Mouse (Mus musculus) heart, embryonic 12.5 days (tissue): ENCODE data around the gene Ccdc6. TPM values are rescaled to one million over a fixed set of nuclear protein-coding genes. Genes with fewer than 3 reads are reported as not detected.

Experiments
- ATAC-seq: fragments of 200-750 bp; cut with Nextera tagmentation; 2 replicates; pipeline ENCODE4 v1.8.0; 2017; ENCODE audit warnings: moderate TSS enrichment, moderate library complexity; ENCODE audit not compliant: insufficient number of reproducible peaks, low FRiP score
- H3K27ac ChIP-seq: fragments of 300-500 bp; sonication (generic); 2 replicates; pipeline ENCODE4 v1.5.1; 2016; ENCODE audit warnings: mild to moderate bottlenecking, moderate library complexity; ENCODE audit not compliant: poor library complexity, severe bottlenecking
- H3K27me3 ChIP-seq: fragments of 300-500 bp; sonication (generic); replicated peaks from 2 replicates; pipeline ENCODE4 v1.6.1; 2016; ENCODE audit warnings: mild to moderate bottlenecking, moderate library complexity
- H3K36me3 ChIP-seq: fragments of 300-500 bp; sonication (generic); 2 replicates; pipeline ENCODE4 v1.6.1; 2016; ENCODE audit warnings: mild to moderate bottlenecking, moderate library complexity
- H3K4me1 ChIP-seq: fragments of 300-500 bp; sonication (generic); replicated peaks from 2 replicates; pipeline ENCODE4 v1.6.1; 2016; ENCODE audit warnings: mild to moderate bottlenecking
- H3K4me2 ChIP-seq: fragments of 300-500 bp; sonication (generic); 2 replicates; pipeline ENCODE4 v1.6.1; 2016; ENCODE audit warnings: mild to moderate bottlenecking, moderate library complexity
- H3K4me3 ChIP-seq: fragments of 300-500 bp; sonication (generic); 2 replicates; pipeline ENCODE4 v1.5.1; 2016; ENCODE audit warnings: mild to moderate bottlenecking
- H3K9ac ChIP-seq: fragments of 300-500 bp; sonication (generic); 2 replicates; pipeline ENCODE4 v1.6.1; 2016; ENCODE audit warnings: mild to moderate bottlenecking, moderate library complexity
- H3K9me3 ChIP-seq: fragments of 300-500 bp; sonication (generic); replicated peaks from 2 replicates; pipeline ENCODE4 v1.6.1; 2016; ENCODE audit warnings: mild to moderate bottlenecking, moderate library complexity
- WGBS: fragments of 180-500 bp; shearing (Covaris S2); methylation state at CpG from one replicate; pipeline ENCODE4 v1.1.7; 2016; 5-methylcytosine and 5-hydroxymethylcytosine counted together
- polyA plus RNA-seq: library from polyadenylated mRNA; unstranded; fragments of >200 nt; fragmentation: Nextera tagmentation; extraction: Ambion mirVana; gene quantifications from 2 replicates; pipeline ENCODE4 v1.2.1, GENCODE M21; 2016

Gene Ccdc6
- polyA plus RNA-seq, 1 experiment from 2014 or later: 16.2 TPM

DNA sequence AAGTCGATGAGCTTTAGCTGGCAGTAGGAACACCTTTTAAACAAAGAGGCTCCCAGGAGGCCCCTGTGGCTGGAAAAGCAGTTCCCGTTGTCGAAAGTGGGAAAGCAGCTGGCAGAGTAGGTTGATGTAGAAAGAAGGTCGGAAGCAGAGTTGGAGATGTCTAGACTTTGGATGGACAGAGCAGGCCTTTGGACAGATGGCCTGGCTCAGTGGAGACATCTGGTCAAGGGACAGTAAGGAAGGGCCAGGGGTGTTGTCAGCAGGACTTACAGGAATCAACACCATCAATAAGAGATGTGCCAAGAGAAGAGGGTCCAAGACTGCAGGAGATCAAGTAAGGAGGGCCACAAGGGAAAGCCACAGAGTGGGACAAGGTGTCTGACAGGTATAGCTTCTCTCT lies 53.4 kb downstream of the Ccdc6 start:
- Histone ChIP-seq H3K4me2 (no peak overlapping the region), H3K4me3 (no peak overlapping the region), H3K27me3 (no peaks in the 10 kb centered on the region), H3K9ac (no peak overlapping the region), H3K4me1 (peaks cover 56% of the 10 kb centered on the region), H3K9me3 (peaks cover 4% of the 10 kb centered on the region; the same call in 1 of the 2 replicates), H3K27ac (no peak overlapping the region), H3K36me3 (peaks cover 55% of the 10 kb centered on the region)
- ATAC-seq: no peak
- 79% methylated on average over 4 of the region's 4 CpGs for WGBS

DNA sequence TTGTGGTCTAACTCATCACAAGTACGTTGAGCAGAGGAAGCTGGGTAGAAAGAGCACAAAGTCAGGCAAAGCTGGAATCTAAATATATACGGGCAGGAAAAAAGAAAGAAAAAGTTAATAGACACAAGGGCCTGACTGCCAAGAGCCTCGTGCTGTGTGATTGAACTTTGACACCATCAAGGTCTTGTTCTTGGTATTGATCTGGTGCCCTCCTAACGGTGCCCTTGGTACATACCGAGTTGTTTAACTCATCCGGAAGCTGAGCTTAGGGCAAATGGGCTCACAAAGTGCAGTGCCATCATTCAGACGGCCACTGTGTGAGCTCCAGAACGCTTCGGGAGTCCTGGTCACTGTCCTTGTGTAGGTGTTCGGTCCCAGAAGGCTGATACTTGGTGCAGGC lies 54.2 kb downstream of the Ccdc6 start:
- ATAC-seq: no peak
- H3K27me3 ChIP-seq: no peaks in the 10 kb centered on the region
- peaks cover 56% of the 10 kb centered on the region for H3K4me1 ChIP-seq
- H3K4me3 ChIP-seq: no peak overlapping the region
- H3K9ac ChIP-seq: no peak overlapping the region
- H3K36me3 ChIP-seq: peaks cover 55% of the 10 kb centered on the region
- WGBS: 88% methylated on average over 10 of the region's 10 CpGs
- no peaks in the 10 kb centered on the region for H3K9me3 ChIP-seq
- 0 out of 2 replicates have a peak overlapping the region, but pooled peaks have one; percentile 68 for H3K27ac ChIP-seq
- H3K4me2 ChIP-seq: no peak overlapping the region

DNA sequence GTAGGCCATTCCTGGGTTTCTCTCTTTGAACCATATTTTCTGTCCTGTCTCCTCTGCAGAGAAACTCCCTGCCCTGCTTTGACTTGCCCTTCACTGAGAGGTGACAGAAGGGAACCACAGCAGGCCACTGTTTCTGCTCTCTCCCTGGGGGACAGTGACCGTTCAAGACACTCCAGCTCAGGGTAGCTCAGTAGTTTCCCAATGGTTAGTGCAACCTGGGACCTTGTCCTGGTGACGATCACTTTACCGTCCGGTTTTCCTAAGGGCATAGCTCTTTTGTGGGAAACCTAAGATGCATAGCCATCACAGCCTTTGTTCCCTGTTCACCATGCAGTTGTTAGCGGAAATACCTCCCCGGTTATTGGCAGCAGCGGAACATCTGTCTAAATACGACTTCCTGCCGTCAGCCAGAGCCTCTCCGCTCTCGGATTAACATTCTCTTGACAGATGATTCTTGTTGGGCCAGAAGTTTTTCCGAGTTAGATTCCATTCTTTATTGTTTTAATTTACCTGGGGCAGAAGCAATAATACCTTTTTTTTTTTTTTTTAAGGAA lies 55.3 kb downstream of the Ccdc6 start:
- WGBS: 50% methylated on average over 12 of the region's 12 CpGs
- peak overlapping the region; percentile 68 for H3K27ac ChIP-seq
- no peak overlapping the region for H3K9ac ChIP-seq
- H3K4me2 ChIP-seq: no peak overlapping the region
- no peak overlapping the region for H3K4me3 ChIP-seq
- no peaks in the 10 kb centered on the region for H3K27me3 ChIP-seq
- no peaks in the 10 kb centered on the region; the same call in 1 of the 2 replicates for H3K9me3 ChIP-seq
- H3K36me3 ChIP-seq: peaks cover 55% of the 10 kb centered on the region
- H3K4me1 ChIP-seq: peaks cover 54% of the 10 kb centered on the region
- no peak for ATAC-seq

DNA sequence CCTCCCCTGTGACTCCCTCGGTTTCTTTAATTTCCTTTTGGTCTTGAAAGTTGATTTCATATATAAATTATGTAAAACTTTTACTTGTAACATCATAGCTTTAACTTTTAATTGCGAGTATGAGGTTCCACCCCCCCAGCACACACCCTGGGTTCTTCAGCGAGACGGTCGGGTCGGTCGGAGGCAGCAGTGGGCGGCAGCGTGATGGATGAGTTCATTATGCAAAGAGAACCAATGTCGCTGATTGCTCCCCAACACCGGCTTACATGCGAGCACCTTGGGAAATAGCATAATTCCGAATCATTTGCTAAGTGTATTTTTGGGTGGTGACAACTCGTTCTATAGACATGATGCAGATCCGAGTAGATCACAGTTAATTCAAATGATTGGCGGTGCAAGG lies 56.9 kb downstream of the Ccdc6 start:
- 83% methylated on average over 16 of the region's 16 CpGs for WGBS
- no peaks in the 10 kb centered on the region for H3K27me3 ChIP-seq
- no peak for ATAC-seq
- peaks cover 60% of the 10 kb centered on the region for H3K36me3 ChIP-seq
- no peak overlapping the region for H3K4me3 ChIP-seq
- H3K27ac ChIP-seq: peak overlapping the region; percentile 77; the same call in 1 of the 2 replicates
- H3K4me2 ChIP-seq: no peak overlapping the region
- H3K9me3 ChIP-seq: no peaks in the 10 kb centered on the region; the same call in 1 of the 2 replicates
- peaks cover 53% of the 10 kb centered on the region for H3K4me1 ChIP-seq
- H3K9ac ChIP-seq: no peak overlapping the region

DNA sequence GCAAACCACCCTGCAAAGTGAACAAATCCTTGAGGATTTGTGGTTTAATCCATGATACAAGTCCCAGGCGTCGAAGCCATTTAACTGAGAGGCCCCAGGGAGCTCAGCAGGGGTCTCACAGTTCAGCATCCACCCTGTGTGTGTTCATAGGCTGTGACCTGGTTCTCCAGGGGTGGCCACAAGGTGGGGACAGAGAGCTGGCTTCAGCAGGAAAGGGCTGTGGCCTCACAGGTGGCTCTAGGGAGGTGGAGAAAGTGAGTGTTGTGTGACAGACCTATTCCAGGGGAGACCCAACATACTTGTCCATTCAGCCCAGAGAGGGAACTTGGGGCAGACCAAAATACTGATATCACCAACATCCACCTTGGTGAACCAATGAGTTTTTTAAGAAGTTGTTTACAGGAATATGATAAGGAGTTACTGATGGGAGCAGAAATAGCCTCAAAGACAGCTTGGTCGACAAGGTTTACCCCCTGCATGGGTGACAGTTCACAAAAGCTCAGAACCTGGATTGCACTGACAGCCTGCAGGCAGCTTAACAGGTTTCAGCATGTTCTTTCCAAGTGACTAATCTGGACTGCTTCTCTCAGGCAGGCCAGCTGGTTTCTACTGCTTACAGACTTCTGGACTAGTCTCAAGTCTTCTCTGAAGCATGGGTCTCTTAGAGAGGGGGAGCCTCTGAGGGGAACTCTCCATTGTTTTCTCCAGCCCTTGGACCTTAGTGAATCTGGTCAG lies 59.7 kb downstream of the Ccdc6 start:
- no peak overlapping the region for H3K4me3 ChIP-seq
- H3K4me1 ChIP-seq: peaks cover 30% of the 10 kb centered on the region
- ATAC-seq: no peak
- no peaks in the 10 kb centered on the region; the same call in 1 of the 2 replicates for H3K9me3 ChIP-seq
- H3K36me3 ChIP-seq: peaks cover 63% of the 10 kb centered on the region
- no peaks in the 10 kb centered on the region for H3K27me3 ChIP-seq
- H3K9ac ChIP-seq: no peak overlapping the region
- no peak overlapping the region for H3K27ac ChIP-seq
- WGBS: 76% methylated on average over 3 of the region's 3 CpGs
- H3K4me2 ChIP-seq: no peak overlapping the region

DNA sequence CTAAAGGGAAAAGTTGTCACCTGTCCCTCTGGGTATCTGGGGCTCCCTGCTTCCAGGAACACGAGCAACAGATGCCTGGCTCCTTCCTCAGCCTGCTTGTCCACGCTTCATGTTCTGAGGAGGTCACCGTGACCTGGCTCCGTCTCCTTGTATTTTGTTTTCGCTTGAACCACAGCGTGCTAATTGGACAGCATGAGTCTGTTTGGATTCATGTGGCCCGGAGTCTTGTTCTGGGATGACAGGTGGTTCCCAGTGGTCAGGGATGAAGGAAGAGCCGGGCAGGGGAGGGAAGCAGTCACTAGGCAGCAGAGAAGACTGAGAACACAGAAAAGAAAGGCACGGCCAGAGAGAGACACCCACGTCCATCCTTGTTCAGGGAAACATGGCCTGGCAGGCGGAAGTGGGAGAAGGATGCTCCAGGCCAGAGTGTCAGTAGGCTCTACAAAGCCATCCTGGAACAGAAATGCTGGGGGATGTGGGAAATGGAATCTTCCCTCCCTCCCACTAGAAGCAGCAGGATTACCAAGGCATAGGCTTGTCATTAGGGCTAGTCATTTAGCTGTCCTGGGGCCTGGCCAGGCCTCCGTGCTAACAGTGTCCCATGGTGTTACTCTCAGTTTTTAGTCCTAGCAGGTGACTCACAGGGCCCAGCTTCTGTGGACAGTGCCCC lies 62.9 kb downstream of the Ccdc6 start:
- WGBS: 88% methylated on average over 12 of the region's 12 CpGs
- no peak overlapping the region for H3K27ac ChIP-seq
- H3K36me3 ChIP-seq: peaks cover 60% of the 10 kb centered on the region

DNA sequence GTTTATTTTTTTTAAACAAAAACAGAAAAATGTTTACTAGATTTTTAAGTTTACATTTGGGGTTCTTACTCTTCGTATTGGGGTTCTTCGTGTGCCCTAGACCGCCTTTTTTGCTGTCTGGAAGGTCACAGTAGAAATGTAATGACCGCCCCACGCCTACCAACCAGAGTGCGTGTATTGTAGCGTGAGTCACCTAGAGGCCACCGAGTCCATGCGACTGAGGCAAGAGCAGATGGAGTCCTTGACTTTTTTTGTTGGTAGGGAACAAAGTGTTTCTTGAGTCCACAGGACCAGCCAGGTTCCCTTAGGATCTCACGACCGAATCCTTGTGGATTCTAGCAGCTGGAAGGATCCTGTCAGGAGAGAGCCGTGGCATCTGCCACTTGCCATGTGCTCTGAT lies 63.9 kb downstream of the Ccdc6 start:
- peaks cover 50% of the 10 kb centered on the region for H3K36me3 ChIP-seq
- H3K4me2 ChIP-seq: no peak overlapping the region
- H3K9ac ChIP-seq: no peak overlapping the region
- ATAC-seq: no peak
- H3K9me3 ChIP-seq: no peaks in the 10 kb centered on the region; the same call in 1 of the 2 replicates
- WGBS: 91% methylated on average over 12 of the region's 12 CpGs
- H3K4me1 ChIP-seq: peaks cover 21% of the 10 kb centered on the region
- H3K27me3 ChIP-seq: no peaks in the 10 kb centered on the region
- no peak overlapping the region for H3K27ac ChIP-seq
- H3K4me3 ChIP-seq: no peak overlapping the region

More for the DNA sequence above, 62.9 kb downstream of the Ccdc6 start:
- Histone ChIP-seq H3K4me3 (no peak overlapping the region), H3K4me1 (peaks cover 10% of the 10 kb centered on the region), H3K9ac (no peak overlapping the region), H3K9me3 (no peaks in the 10 kb centered on the region; the same call in 1 of the 2 replicates), H3K4me2 (no peak overlapping the region), H3K27me3 (no peaks in the 10 kb centered on the region)
- ATAC-seq: no peak

DNA sequence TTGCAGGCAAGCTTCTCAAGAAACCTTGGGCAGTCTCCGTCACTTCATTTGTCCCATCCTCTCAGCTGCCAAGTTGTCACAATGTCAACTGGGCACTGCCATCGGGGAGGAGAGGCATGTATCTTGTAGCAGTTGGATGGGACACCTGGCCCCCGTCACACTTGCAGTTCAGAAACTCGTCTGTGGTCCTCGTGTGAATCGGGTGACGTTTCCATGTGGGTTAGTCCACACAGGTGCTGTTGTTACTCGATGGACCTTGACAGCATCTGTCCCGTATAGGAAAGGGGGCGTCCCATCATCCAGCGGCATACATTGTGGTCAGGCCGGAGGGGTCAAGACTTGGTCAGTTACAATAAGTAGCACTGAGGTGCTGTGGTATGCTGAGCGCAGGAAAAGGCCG lies 64.6 kb downstream of the Ccdc6 start:
- Histone ChIP-seq H3K9ac (no peak overlapping the region), H3K4me1 (peaks cover 28% of the 10 kb centered on the region), H3K4me3 (no peak overlapping the region), H3K4me2 (no peak overlapping the region), H3K9me3 (no peaks in the 10 kb centered on the region), H3K27ac (no peak overlapping the region), H3K36me3 (peaks cover 43% of the 10 kb centered on the region), H3K27me3 (no peaks in the 10 kb centered on the region)
- no peak for ATAC-seq
- WGBS: 90% methylated on average over 14 of the region's 14 CpGs

DNA sequence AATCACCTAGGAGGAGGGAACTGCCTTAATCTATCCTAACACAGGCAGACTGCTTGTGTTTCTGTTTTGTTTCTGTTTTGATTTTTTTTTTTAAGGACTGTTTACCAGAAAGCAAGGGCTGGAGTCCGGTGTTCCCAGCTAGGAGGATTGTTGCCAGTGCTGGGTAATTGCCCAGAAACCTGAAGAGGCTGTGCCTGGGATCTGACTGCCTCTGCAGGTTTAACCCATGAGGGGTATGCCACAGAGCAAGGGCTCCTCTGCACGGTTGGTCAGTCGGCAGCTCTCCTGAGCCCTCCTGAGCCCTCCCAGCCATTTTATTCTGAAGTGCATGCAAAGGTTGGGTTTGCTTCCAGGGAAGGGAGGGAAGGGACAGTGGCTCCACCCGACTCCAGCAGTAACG lies 66.8 kb downstream of the Ccdc6 start:
- 78% methylated on average over 5 of the region's 5 CpGs for WGBS
- Histone ChIP-seq H3K4me3 (no peak overlapping the region), H3K36me3 (peaks cover 41% of the 10 kb centered on the region), H3K27ac (no peak overlapping the region), H3K4me1 (peaks cover 43% of the 10 kb centered on the region), H3K4me2 (no peak overlapping the region), H3K9me3 (no peaks in the 10 kb centered on the region), H3K9ac (no peak overlapping the region), H3K27me3 (no peaks in the 10 kb centered on the region)
- ATAC-seq: no peak

DNA sequence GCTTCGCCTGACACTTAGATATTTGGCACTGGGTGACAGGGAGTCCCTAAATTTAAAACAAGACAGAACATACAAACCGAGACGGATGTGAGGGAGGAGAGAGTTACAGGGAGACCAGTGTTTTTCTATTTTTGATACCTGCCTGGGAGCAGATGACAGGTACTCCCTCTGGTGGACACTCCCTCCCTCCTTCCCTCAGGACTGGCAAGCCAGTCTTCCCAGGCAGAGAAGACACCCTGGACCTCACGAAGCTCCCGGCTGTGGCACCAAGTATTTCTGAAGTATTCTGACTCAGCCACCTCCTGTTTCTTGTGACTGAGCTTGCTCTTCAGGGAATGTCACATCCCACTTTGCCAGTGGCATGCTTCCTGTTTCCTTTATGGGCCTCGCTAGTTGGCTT lies 69.0 kb downstream of the Ccdc6 start:
- Histone ChIP-seq H3K27me3 (no peaks in the 10 kb centered on the region), H3K36me3 (peaks cover 45% of the 10 kb centered on the region), H3K4me3 (no peak overlapping the region), H3K9me3 (no peaks in the 10 kb centered on the region), H3K27ac (no peak overlapping the region; the same call in 1 of the 2 replicates), H3K4me2 (0 out of 2 replicates have a peak overlapping the region, but pooled peaks have one; percentile 9), H3K9ac (no peak overlapping the region), H3K4me1 (peaks cover 56% of the 10 kb centered on the region)
- ATAC-seq: no peak
- WGBS: 40% methylated on average over 6 of the region's 6 CpGs

DNA sequence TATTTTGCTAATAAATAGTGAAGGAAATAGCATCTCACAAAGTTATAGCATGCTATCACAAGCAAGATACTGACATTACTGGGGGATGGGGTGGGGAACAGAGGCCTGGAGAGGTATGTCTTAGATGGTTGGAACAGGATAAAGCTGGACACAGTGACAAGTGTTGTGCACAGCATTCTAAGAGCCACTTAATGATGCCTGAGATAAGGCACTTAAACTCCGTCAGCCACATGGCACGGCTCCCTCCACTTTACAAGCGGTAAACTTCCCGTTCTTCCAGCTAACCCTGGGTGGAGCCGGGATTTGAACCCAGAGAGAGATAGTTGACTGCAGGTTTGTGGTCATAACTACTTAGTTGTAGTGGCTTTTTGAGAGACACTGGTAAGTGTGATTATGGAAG lies 69.5 kb downstream of the Ccdc6 start:
- Histone ChIP-seq H3K4me2 (no peak overlapping the region), H3K36me3 (peaks cover 46% of the 10 kb centered on the region), H3K4me3 (no peak overlapping the region), H3K9ac (no peak overlapping the region), H3K27ac (no peak overlapping the region), H3K27me3 (no peaks in the 10 kb centered on the region), H3K9me3 (no peaks in the 10 kb centered on the region), H3K4me1 (peaks cover 56% of the 10 kb centered on the region)
- WGBS: 48% methylated on average over 5 of the region's 5 CpGs
- ATAC-seq: no peak
